Mouse (Mus musculus) c-Kit-positive CD71-positive TER-119-positive erythroid progenitor cells, embryonic 14.5 days (primary cell): Measurements from ENCODE around the gene Ikzf1.

Source experiments
- DNase-seq: peaks from one replicate; pipeline ENCODE4 v3.0.0-alpha.2; 2013; ENCODE audit warnings: low spot score

The Ikzf1 gene

DNA sequence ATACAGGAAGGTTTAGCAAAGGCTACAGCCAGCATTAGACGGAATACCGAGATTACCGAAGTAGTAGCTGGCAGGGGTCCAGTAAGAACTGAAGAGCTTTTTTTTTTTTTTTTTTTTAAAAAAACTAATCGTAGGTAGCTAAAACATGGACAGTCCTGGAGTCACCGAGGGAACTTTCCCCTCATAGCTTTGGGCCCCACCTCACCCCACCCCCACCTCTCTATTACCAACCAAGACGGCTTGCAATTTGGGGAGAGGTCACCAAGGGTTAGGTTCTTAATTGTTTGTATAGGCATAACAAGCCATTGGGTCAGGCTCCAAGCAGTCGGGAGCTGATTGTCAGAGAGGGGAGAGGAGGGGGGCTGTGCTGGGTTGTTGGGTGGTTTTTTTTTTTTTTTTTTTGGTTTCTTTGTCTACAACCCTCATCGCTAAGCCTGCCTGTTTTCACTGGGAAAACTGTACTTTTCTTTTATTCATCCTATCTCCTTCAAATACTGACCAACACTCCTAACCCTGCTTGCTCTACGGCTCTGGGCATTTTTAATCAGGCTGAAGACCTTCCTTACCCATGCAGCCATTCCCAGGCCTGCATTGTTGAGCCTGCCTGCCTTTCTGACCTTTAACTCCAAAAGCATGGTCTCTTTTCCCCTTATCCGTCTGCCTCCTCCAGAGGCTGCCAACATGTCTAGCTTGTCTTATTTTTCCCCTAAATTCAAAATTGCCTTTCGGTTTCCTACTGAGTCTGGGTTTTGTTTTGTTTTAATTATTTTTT lies 124.8 kb downstream of the Ikzf1 start:
- DNase-seq = no peak

DNA sequence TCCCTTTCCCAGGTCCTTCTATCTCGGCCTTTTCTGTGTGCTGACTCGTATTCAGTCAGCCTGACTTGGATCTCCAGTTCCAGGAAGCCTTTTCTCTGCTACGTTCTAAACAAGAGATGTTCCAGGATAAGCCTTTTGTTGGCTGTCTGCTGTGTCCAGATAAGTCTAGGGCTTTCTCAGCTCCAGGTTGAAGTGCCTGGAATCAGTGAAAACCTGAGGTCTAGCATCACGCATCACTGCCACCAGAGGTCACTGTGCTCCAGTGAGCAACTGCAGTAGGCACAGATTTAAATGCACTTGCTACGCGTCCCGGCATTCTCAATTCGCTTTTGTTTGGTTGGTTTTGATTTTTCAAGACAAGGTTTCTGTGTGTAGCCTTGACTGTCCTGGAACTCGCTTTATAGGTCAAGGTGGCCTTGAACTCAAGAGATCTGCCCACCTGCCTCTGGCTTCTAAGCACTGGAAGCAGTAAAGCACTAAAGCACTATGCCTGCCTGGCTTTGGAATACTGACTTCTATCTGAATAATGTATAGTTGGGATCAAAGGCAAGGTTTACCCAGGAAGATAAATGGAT lies 127.2 kb downstream of the Ikzf1 start:
- DNase-seq = peak; percentile 96

DNA sequence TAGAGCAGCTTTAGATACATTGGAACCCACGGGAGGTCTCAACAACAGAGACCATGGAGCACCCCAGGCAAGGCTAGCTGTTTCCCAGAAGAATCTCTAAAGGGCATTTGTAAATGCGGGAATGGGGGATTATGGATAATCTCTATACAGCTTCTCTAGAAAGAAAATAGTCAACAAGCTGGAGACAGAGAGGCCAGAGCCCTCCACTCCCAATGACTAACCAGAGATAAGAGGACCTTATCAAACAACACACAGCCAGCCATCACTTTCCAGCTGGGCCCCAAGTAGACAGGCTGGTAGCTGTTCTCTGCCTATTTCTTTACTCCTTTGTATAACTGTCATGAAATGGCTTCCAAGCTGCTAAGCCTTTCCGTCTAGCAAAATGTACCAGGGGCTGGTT lies 130.9 kb downstream of the Ikzf1 start:
- peak; percentile 80 for DNase-seq

GRCm38 (mm10) chr11:11818797-11819196 lies 134.0 kb downstream of the Ikzf1 start:
- no peak for DNase-seq

GRCm38 (mm10) chr11:11819206-11819605 lies 134.4 kb downstream of the Ikzf1 start:
- no peak for DNase-seq

DNA sequence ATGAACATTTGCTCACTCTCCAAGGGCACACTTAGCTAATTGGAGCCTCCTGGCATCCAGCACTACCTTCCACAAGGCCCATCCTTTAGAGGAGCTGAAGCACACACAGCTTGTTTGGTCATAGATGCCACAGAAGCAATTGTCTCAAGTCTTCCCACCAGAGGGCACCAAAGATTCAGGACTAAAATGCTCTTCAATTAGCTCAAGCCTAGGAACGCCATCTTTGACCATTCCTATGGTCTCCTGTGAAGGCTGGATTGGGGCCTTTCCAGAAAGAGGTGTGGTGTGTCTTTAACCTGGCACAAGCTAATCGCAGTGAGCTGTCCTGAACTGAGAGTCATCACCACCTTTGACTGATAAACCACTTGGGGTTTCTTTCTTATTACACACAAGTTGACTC lies 135.4 kb downstream of the Ikzf1 start:
- DNase-seq = peak; percentile 95

DNA sequence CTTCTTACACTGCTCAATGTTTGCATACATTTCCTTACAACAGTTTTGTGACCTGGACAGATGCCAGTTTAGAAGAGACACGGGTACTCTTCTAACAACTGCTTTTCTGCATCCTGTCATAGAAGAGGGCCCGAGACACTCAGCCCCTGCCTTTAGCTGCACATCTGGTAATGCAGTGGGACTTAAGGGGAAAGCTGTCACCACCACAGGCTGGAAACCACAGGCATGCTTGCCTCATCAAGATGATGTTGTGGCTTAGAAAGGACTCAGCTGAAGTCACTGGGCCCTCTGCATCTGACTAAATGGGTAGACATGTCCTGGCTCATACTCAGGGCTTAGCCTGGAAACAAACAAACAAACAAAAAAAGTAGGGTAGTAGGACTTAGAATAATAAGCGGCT lies 135.9 kb downstream of the Ikzf1 start:
- no peak for DNase-seq

DNA sequence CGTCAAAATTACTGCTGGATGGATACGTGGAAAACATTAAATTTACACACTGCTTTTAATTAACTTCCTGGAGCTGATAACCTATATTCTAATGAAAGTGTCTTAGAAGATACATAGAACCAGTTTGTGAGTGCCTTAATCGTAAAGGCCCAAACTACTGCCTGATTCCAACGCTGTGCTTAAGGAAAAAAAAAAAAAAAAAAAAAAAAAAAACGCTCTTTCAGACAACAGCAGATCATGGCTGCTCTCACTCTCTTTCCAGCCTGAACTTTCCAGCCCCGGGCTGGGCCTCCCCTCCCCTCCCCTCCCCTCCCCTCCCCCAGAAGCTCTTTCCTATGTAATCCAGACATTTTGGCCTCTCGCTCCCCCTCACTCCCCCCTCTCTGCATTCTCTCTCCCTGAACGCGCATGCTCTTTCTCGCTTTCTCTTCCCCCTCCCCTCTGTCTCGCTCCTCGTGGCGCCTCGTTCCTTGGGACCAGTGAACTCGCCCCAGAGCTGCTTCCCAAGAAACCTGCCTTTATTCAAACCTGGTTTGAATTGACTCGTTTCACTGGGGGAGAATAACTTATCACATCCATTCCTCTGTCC lies 136.7 kb downstream of the Ikzf1 start:
- DNase-seq = no peak
